Mouse (Mus musculus) thymus, postnatal 14 days (tissue): ENCODE data around the gene Fastkd1.
A peak's percentile ranks its signal among the peaks of the same experiment; 100 is the strongest.
"Not testable (repeated sequence)": the region's sequence is repeated elsewhere in the genome, so short reads cannot be mapped to it uniquely, and the experiment has no call there.

Experiments used
- DNase-seq: peaks from one replicate; pipeline ENCODE4 v3.0.0; 2021

Fastkd1 gene

GRCm38 (mm10) chr2:69668414-69668813 is 44.9 kb downstream of the Fastkd1 start:
- no peak for DNase-seq

GRCm38 (mm10) chr2:69667656-69668055 is 45.7 kb downstream of the Fastkd1 start:
- no peak for DNase-seq

- no peak for DNase-seq
Measured at GRCm38 (mm10) chr2:69663827-69664476, 49.4 kb downstream of the Fastkd1 start.

GRCm38 (mm10) chr2:69659326-69659725 is 54.0 kb downstream of the Fastkd1 start:
- DNase-seq, result no peak

- no peak for DNase-seq
Measured at GRCm38 (mm10) chr2:69649716-69650115, 63.6 kb downstream of the Fastkd1 start.

GRCm38 (mm10) chr2:69646726-69647490 is 66.4 kb downstream of the Fastkd1 start, which contains the start of gene Bbs5:
Bbs5 (plus strand) TSS chr2:69647171.
- DNase-seq, result peak; percentile 80

GRCm38 (mm10) chr2:69644968-69645617 is 68.2 kb downstream of the Fastkd1 start:
- DNase-seq, result no peak

GRCm38 (mm10) chr2:69640100-69640499 is 73.2 kb downstream of the Fastkd1 start:
- no peak for DNase-seq

GRCm38 (mm10) chr2:69637989-69638388 is 75.3 kb downstream of the Fastkd1 start:
- DNase-seq, result not testable (repeated sequence)
